Mouse (Mus musculus): ENCODE measurements around the gene Akap17b.
A peak's percentile ranks its signal among the peaks of the same experiment; 100 is the strongest.
"Not testable (repeated sequence)": the region's sequence is repeated elsewhere in the genome, so short reads cannot be mapped to it uniquely, and the experiment has no call there.

The Akap17b gene

GRCm38 (mm10) chrX:36644657-36645551 is at the start of gene Akap17b:
Gene Akap17b, minus strand, starts transcription at chrX:36645395.
- DNase-seq, result peak; percentile 86 to 92

DNA sequence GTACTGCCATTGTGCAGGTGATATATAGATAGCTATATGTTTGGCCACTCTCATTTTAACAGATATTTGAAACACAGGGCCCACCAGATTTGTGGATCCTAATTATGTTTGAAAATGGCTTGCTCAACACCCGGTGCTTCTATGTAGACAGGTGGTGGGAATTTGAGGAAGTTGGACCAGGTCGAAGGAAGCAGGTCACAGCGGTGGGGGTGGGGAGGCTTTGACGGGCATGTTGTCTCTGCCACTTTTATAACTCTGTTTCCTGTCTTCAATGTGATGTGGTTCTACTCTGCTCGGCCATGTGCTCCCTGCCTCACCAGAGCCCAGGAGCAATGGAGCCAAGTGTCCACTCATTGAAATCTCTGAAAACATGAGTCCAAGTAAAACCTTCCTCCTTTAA is 46.2 kb upstream of the Akap17b start:
- no peak for DNase-seq

- DNase-seq, result no peak
Observed at GRCm38 (mm10) chrX:36689655-36690054, 44.5 kb upstream of the Akap17b start.

- no peak for DNase-seq
Observed at GRCm38 (mm10) chrX:36676836-36677235, 31.6 kb upstream of the Akap17b start.

GRCm38 (mm10) chrX:36672708-36673107 is 27.5 kb upstream of the Akap17b start:
- DNase-seq, result peak in 1 of 2 experiments; percentile 1

DNA sequence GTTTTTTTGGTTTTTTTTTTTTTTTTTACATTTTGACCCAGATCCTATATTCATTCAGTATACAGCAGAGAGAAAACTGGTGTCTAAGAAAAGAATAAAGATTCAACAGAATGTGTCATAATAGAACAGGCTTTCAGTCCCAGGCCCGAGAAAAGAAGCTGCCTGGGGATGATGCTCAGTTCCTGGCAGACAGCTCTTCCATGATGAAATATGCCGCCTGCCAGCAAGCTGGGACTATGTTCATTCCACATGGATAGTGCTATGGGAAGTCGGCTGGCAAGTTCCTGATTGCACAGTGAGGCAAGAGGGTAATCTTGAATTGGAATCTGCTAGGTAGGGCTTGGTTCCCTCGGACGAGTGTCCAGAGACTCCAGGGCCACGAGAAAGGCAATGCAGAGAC is 5.1 kb downstream of the Akap17b start:
- DNase-seq, result no peak

DNA sequence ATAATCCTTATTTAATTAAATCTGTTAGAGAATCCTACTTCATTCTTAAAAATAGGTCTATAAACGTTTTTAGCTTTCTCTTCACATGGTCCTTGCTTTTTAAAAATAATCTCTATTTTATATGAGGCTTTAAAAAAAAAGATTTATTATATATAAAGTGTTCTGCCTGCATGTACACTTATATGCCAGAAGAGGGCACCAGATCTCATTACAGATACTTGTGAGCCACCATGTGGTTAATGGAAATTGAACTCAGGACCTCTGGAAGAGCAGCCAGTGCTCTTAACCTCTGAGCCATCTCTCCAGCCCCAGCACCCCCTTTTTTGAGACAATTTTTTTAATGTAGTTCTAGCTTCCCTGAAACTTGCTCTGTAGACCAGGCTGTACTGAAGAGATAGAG is 14.4 kb downstream of the Akap17b start:
- no peak for DNase-seq

GRCm38 (mm10) chrX:36628102-36628501 is 17.1 kb downstream of the Akap17b start:
- no peak for DNase-seq

DNA sequence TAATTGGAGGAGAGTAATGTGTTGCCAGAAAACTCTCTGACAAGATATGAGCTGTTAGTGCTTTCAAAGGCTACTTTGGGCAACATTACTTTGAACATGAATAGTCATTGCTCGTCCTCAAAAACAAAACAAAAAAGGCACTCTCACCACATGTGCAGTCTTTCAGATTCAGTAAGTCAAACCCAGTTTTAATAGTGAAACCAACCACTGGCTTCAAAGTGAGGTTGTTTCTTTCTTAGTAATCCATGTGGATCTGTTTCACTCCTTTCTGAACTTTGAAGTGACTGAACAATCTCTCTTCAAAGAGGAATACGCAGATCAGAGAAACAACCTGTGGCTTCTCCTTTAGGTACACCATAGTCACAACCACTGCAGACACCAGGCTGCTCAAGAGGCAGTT is 36.1 kb downstream of the Akap17b start:
- no peak for DNase-seq

DNA sequence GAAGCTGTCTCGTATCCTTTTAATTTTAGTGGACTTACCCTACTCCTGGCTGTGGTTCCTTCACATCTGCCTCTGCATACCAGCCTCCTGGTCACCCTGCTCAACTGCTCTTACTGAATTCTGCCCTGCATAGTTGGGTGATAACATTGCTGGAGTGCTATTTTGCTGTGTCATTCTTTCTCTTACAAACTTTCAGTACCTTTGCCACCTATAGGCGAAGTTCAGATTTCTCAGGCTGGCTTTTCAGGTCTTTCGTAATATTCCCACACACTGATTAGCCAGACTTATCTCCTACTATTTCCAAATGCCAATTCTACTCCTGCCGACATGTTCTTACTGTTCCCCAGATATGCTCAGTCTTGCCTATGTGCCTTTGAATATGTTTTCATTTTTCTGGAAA is 41.2 kb downstream of the Akap17b start:
- no peak for DNase-seq

DNA sequence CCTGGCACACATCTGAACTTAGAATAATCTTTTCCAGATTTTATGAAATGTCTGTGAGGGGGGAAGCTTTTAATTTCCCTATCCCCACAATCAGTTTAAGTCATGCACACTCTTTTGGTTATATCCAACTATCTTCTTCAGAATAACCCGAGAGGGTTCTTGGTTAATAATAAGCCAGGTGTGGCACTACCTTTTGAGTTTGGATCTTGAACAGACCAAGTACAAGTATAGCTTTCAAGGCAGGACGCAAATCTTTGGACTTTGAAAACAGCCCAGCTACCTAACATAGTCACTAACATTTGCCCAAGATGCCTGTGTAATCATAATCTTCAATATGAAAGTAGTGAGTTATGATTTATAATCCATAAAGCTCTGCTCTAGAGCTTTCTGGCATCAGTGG is 42.3 kb downstream of the Akap17b start:
- no peak for DNase-seq

DNA sequence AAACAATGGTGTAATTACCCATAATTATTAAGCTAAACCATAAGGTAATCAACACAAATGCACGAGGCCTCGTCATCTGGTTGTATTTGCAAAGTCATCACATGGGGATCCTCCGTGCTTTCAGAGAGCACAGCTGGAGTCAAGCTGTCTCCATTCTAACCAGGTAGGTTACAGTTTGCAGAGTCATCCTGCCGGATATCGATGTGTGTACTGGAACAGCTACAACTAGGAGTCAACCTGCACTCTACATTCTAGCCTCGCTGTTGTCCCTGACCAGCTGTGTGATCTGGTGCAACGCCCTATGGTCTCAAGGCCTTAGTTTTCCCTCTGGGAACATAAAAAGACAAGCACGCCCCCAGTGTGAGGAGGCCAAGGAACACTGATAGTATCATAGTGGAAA is 45.1 kb downstream of the Akap17b start:
- no peak for DNase-seq

GRCm38 (mm10) chrX:36599656-36600055 is 45.5 kb downstream of the Akap17b start:
- DNase-seq, result no peak

GRCm38 (mm10) chrX:36598861-36599344 is 46.3 kb downstream of the Akap17b start:
- peak in 1 of 2 experiments; percentile 4 for DNase-seq

GRCm38 (mm10) chrX:36598390-36598810 is 46.8 kb downstream of the Akap17b start:
- DNase-seq, result no peak

DNA sequence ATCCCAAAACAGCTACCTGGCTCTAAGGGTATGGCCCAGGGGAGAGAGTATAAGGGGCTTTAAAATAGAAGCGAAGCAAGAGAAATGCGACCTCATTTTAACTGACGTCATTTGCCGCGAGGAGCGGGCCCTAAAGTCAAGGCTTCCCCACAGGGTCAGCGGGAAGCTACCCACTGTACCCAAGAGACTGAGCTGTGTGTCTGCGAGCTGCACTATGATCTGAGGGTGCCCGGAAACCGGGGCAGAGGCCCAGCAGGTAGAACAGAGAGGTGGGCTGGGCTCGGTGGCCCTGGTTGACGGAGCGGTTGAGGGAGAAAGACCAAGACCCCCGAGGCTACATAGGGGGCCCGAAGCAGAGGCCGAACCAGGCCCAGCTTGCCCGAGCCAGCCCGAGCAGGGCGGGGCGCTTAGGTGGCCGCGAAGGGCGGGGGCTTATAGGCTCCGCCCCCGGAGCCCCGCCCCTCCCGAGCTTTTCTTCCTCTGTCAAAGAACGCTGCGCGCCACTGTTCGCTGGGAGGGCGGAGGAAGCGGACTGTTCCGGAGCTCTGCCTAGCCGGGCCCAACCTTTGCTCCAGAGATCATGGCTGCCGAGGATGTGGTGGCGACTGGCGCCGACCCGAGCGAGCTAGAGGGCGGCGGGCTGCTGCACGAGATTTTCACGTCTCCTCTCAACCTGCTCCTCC is 47.3 kb downstream of the Akap17b start, which contains the start of gene Pgrmc1:
Gene Pgrmc1, plus strand, starts transcription at position 500 of the 683 bp plus-strand sequence.
- peak; percentile 84 to 92 for DNase-seq

DNA sequence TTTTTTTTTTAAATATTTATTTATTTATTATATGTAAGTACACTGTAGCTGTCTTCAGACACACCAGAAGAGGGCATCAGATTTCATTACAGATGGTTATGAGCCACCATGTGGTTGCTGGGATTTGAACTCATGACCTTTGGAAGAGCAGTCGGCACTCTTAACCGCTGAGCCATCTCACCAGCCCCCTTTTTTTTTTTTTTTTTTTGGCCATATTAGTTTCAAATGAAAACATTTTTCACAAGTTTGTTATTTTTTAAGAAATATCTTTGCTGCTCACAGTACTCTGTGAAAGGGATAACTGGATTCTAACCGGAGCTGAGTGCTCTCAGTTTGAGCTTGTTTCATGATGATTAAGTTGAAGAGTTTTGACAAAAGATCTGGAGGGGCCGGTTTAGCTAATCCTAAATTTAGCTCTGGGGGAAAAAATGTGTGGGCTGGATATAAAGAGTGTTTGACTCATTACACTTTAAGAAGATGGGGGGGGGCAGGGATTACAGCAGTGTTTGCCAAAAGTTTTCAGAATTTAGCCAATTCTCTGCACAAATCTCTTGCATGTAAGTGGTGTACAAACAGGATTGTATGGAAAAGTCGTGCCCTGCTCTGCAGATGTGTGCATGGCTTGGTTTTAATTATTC is 48.6 kb downstream of the Akap17b start:
- not testable (repeated sequence) for DNase-seq

DNA sequence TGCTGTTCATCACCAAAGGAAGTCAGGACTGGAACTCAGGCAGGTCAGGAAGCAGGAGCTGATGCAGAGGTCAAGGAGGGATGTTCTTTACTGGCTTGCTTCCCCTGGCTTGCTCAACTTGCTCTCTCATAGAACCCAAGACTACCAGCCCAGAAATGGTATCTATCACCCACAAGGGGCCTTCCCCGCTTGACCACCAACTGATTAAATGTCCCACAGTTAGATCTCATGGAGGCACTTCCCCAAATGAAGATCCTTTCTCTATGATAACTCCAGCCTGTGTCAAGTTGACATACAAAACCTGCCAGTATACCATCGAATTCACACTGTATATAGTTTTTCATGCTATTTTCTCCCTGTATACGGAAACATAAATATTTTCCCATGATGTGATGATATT is 49.9 kb downstream of the Akap17b start:
- no peak for DNase-seq

GRCm38 (mm10) chrX:36591539-36591938 is 53.7 kb downstream of the Akap17b start:
- no peak for DNase-seq

- no peak for DNase-seq
Observed at GRCm38 (mm10) chrX:36591120-36591519, 54.1 kb downstream of the Akap17b start.

- no peak for DNase-seq
Observed at GRCm38 (mm10) chrX:36590266-36590665, 54.9 kb downstream of the Akap17b start.

GRCm38 (mm10) chrX:36587304-36588209 is 57.6 kb downstream of the Akap17b start:
- DNase-seq, result peak in 1 of 2 experiments; percentile 37
